Mouse (Mus musculus) forebrain, embryonic 11.5 days (tissue): ENCODE data around the gene Stxbp1. TPM values are rescaled to one million over a fixed set of nuclear protein-coding genes. Genes with fewer than 3 reads are reported as not detected.

Experiments used
- ATAC-seq: fragments of 200-750 bp; cut with Nextera tagmentation; replicated peaks from 2 replicates; pipeline ENCODE4 v1.8.0; 2017; ENCODE audit warnings: moderate TSS enrichment; ENCODE audit not compliant: low FRiP score
- DNase-seq: peaks from one replicate; pipeline ENCODE4 v3.0.0-alpha.2; 2017; ENCODE audit warnings: low spot score
- H3K27ac ChIP-seq: fragments of 300-500 bp; sonication (generic); 2 replicates; pipeline ENCODE4 v1.5.1; 2014; ENCODE audit warnings: low read depth, low read length
- H3K27me3 ChIP-seq: fragments of 300-500 bp; sonication (generic); 2 replicates; pipeline ENCODE4 v1.6.1; 2014; ENCODE audit warnings: mild to moderate bottlenecking, low read length, mixed read lengths; ENCODE audit not compliant: control insufficient read depth, insufficient read depth
- H3K36me3 ChIP-seq: fragments of 300-500 bp; sonication (generic); 2 replicates; pipeline ENCODE4 v1.6.1; 2014; ENCODE audit warnings: mild to moderate bottlenecking, low read length, moderate library complexity, mixed read lengths; ENCODE audit not compliant: control insufficient read depth, insufficient read depth
- H3K4me1 ChIP-seq: fragments of 300-500 bp; sonication (generic); replicated peaks from 2 replicates; pipeline ENCODE4 v1.6.1; 2014; ENCODE audit warnings: low read length, mixed read lengths; ENCODE audit not compliant: control insufficient read depth, insufficient read depth
- H3K4me2 ChIP-seq: fragments of 300-500 bp; sonication (generic); 2 replicates; pipeline ENCODE4 v1.6.1; 2014; ENCODE audit warnings: low read depth, mild to moderate bottlenecking, low read length, moderate library complexity, mixed read lengths; ENCODE audit not compliant: severe bottlenecking
- H3K4me3 ChIP-seq: fragments of 300-500 bp; sonication (generic); 2 replicates; pipeline ENCODE4 v1.5.1; 2014; ENCODE audit warnings: low read depth, low read length
- H3K9ac ChIP-seq: fragments of 300-500 bp; sonication (generic); 2 replicates; pipeline ENCODE4 v1.6.1; 2014; ENCODE audit warnings: low read length
- H3K9me3 ChIP-seq: fragments of 300-500 bp; sonication (generic); 2 replicates; pipeline ENCODE4 v1.6.1; 2016; ENCODE audit warnings: low read length, mixed read lengths; ENCODE audit not compliant: control insufficient read depth
- WGBS: fragments of 180-500 bp; shearing (Covaris S2); extraction: QIAGEN DNeasy Blood & Tissue Kit; methylation state at CpG from one replicate; pipeline ENCODE4 v1.1.7; 2014; 5-methylcytosine and 5-hydroxymethylcytosine counted together
- polyA plus RNA-seq: library from polyadenylated mRNA; unstranded; fragments of >200 nt; fragmentation: Nextera tagmentation; extraction: Ambion mirVana; gene quantifications from 2 replicates; pipeline ENCODE4 v1.2.1, GENCODE M21; 2014

Gene Stxbp1
- polyA plus RNA-seq, 1 experiment from 2014 or later, result 44.0 TPM

DNA sequence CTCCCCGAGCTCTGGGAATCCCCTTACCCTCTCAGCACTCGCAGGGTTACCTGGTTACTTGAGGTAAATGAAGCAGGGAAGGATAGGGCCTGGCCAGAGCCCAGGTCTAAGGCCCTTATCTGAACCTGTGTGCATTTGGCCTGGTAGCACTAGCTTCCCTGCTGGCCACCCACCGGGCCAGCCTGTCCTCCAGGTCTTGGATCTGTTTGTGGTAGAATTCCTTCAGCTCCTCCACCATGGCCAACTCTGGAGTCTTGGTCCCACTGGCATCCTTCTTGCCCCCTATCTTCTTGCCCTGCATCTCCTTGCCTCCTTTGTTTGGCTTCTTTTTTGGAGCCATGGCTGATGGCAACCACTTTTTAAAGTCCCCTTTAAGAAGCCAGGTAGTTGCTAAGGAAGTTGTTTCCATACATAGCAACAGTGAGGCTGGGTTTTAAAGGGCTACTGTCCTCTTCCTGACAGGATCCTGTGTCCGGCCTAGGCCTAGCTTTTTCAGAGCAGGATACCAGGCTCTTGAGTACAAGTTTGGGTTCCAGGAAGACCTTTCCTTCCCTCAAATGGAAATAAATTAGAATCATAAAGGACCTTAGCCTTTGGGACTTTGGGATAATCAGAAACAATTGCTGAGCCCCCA, 62.9 kb downstream of the Stxbp1 start, which contains the start of gene Cfap157:
Gene Cfap157, minus strand, starts transcription at position 381 of the 634 bp plus-strand sequence.
- H3K4me3 ChIP-seq, result no peak within 1 kb of the TSS
- no peaks in the 10 kb centered on the region for H3K27me3 ChIP-seq
- DNase-seq (no peak), ATAC-seq (no peak)
- H3K27ac ChIP-seq, result no peak within 1 kb of the TSS
- WGBS, result 65% methylated on average over 4 of the region's 4 CpGs
- no peak within 1 kb of the TSS for H3K9ac ChIP-seq
- H3K4me1 ChIP-seq, result no peaks in the 10 kb centered on the region
- H3K36me3 ChIP-seq, result no peaks in the 10 kb centered on the region
- H3K4me2 ChIP-seq, result no peak within 1 kb of the TSS
- H3K9me3 ChIP-seq, result no peaks in the 10 kb centered on the region

DNA sequence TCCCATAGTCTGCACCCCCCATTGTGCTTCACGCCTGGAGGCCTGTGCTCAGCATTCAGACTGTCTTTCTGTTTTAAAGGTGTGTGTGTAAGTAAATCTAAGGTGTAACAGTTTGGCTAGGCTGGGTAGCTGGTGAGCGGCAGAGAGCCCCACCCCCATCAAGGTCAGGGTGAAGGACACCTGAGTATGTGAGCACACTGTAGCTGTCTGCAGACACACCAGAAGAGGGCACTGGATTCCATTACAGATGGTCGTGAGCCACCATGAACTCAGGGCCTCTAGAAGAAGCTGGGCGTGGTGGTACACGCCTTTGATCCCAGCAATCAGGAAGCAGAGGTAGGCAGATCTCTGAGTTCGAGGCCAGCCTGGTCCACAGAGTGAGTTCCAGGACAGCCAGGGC, 65.3 kb downstream of the Stxbp1 start:
- Histone ChIP-seq H3K36me3 (no peaks in the 10 kb centered on the region), H3K9ac (no peak overlapping the region), H3K27ac (no peak overlapping the region), H3K4me1 (no peaks in the 10 kb centered on the region), H3K9me3 (no peaks in the 10 kb centered on the region), H3K4me2 (no peak overlapping the region), H3K4me3 (no peak overlapping the region), H3K27me3 (no peaks in the 10 kb centered on the region; the same call in 1 of the 2 replicates)
- 79% methylated on average over 6 of the region's 6 CpGs for WGBS
- ATAC-seq (no peak), DNase-seq (no peak)

DNA sequence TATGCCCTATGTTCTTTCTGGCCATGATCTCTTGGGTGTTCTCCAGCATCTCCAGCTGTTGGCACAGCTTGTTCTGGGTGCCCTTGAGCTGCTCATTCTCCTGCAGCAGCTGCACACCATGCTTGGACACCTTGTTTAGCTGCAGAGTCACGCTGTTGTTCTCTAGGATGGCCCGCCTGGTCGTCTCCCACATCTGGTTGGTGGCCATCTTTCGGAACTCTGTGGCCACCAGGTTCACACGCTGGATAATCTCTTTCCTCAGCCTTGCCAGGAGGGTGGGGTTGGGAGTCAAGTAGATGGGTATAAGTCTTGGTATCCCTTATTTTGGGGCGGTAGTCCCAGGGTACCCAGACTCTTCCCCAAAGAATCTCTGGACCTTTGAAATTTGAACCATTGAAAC, 67.3 kb downstream of the Stxbp1 start:
- ATAC-seq (no peak), DNase-seq (no peak)
- H3K9ac ChIP-seq, result no peak overlapping the region
- H3K9me3 ChIP-seq, result no peaks in the 10 kb centered on the region
- H3K27me3 ChIP-seq, result no peaks in the 10 kb centered on the region; the same call in 1 of the 2 replicates
- peaks cover 7% of the 10 kb centered on the region; the same call in 1 of the 2 replicates for H3K4me1 ChIP-seq
- WGBS, result 87% methylated on average over 6 of the region's 6 CpGs
- H3K4me3 ChIP-seq, result no peak overlapping the region
- no peak overlapping the region for H3K27ac ChIP-seq
- H3K4me2 ChIP-seq, result no peak overlapping the region
- H3K36me3 ChIP-seq, result no peaks in the 10 kb centered on the region

DNA sequence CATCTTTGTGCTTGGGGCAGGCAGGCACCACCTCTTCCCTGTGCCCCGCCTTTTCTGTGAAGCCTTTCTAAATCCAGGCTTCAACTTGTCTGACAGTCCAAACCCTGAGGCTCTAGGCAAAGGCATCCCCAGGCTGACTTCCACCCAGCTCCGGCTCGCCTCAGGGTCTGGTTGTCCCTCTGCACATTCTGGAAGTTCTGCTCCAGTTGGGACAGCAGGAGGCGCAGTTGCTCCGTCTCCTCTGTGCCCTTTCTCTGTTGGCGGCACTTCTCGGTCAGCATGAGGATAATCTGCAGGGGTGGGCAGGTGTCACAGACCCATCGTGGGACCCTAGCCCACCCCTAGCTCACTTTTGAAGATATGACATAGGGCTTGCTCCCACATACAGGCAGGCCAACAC, 67.9 kb downstream of the Stxbp1 start:
- Histone ChIP-seq H3K4me2 (no peak overlapping the region), H3K4me1 (peaks cover 7% of the 10 kb centered on the region; the same call in 1 of the 2 replicates), H3K4me3 (no peak overlapping the region), H3K9ac (no peak overlapping the region), H3K9me3 (no peaks in the 10 kb centered on the region), H3K36me3 (no peaks in the 10 kb centered on the region), H3K27me3 (no peaks in the 10 kb centered on the region; the same call in 1 of the 2 replicates), H3K27ac (no peak overlapping the region)
- DNase-seq (peak; percentile 79), ATAC-seq (no peak)
- 18% methylated on average over 8 of the region's 8 CpGs for WGBS

DNA sequence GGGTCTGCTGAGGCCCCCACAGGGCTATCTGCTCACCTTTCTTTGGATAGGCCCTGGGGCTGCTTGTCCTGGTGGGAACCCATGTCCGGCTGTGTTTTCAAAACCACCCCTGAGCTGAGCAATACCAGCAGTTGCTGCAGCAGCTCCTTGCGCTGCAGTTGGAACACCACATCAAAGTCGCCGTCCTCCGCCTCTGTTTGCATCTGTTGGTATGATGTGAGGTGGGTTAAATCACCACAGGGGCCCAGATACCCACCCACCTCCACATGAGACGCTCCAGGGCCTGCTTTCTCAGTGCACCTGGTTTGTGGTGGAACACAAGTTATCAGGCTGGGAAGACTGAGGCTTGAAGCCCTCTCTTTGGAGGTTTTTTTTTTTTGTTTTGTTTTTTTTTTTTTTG, 69.0 kb downstream of the Stxbp1 start:
- Histone ChIP-seq H3K4me3 (no peak overlapping the region), H3K36me3 (no peaks in the 10 kb centered on the region), H3K9me3 (no peaks in the 10 kb centered on the region), H3K27me3 (no peaks in the 10 kb centered on the region; the same call in 1 of the 2 replicates), H3K9ac (no peak overlapping the region), H3K27ac (no peak overlapping the region), H3K4me2 (no peak overlapping the region), H3K4me1 (peaks cover 7% of the 10 kb centered on the region; the same call in 1 of the 2 replicates)
- ATAC-seq, result no peak
- DNase-seq, result no peak
- WGBS, result 92% methylated on average over 6 of the region's 6 CpGs

DNA sequence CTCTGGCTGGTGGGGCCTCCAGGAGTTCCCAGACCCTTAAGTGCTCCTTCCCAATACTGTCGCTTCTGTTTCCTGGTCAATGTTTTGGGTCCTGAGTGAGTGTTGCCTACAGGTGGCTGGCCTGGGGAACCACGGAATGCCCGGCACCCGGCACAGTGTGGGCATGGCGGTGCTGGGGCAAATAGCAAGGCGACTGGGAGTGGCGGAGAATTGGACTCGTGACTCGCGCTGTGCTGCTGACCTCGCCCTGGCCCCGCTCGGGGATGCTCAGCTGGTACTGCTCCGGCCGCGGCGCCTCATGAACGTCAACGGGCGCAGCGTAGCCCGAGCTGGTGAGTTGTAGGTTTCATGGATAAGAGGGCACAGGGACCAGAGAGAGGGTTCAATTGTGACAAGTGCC, 70.9 kb downstream of the Stxbp1 start:
- H3K4me3 ChIP-seq, result peak overlapping the region; percentile 55
- H3K9me3 ChIP-seq, result no peaks in the 10 kb centered on the region
- H3K36me3 ChIP-seq, result no peaks in the 10 kb centered on the region
- H3K27ac ChIP-seq, result no peak overlapping the region
- DNase-seq (no peak), ATAC-seq (no peak)
- peak overlapping the region; percentile 84 for H3K4me2 ChIP-seq
- WGBS, result 17% methylated on average over 22 of the region's 22 CpGs
- peaks cover 7% of the 10 kb centered on the region; the same call in 1 of the 2 replicates for H3K4me1 ChIP-seq
- H3K9ac ChIP-seq, result peak overlapping the region; percentile 30
- H3K27me3 ChIP-seq, result no peaks in the 10 kb centered on the region; the same call in 1 of the 2 replicates

DNA sequence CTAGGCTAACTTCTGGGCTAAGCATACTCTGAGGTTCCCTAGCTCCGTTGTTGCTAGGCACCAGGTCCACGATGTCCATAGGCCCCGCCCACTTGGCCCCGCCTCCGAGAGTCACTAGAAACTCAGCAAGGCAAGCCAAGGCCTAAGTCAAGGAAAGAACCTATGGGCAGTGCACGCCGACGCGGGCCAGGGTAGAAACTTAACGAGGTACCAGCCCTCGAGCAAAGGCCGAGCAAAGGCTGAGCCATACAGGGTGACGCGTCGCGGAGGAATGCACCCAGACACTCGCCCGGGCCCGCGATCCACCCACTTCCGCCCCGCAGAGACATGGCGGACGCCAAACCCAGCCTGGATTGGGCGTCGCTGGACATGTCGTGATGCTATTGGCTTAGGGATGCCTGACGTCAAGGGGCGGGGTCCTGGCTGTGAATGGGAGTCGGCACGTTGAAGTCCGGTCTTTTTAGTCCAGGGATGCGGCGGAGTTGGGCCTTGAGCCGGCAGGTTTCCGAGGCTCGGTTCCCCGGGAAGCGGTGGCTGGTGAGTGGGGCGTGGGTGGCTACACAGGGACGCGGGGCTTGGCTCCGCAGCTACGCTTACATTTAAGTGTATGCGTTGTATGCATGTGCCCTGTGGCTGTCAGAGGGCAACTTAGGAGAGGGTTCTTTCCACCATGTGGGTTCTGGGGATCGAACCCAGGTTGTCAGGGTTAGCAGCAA, 71.5 kb downstream of the Stxbp1 start, which contains the start of the genes Ttc16 and Ptrh1:
Gene Ttc16, minus strand, starts transcription at position 275 of the 716 bp plus-strand sequence.
Gene Ptrh1, plus strand, starts transcription at position 428 of the 716 bp plus-strand sequence.
- peak within 1 kb of the TSS; percentile 55 for H3K4me3 ChIP-seq
- H3K27me3 ChIP-seq, result no peaks in the 10 kb centered on the region; the same call in 1 of the 2 replicates
- H3K4me1 ChIP-seq, result peaks cover 7% of the 10 kb centered on the region; the same call in 1 of the 2 replicates
- H3K9me3 ChIP-seq, result no peaks in the 10 kb centered on the region
- under 1% methylated on average over 46 of the region's 46 CpGs for WGBS
- peak within 1 kb of the TSS; percentile 46 for H3K9ac ChIP-seq
- H3K27ac ChIP-seq, result no peak within 1 kb of the TSS
- peak; percentile 98 for DNase-seq
- peak; percentile 98 for ATAC-seq
- H3K36me3 ChIP-seq, result no peaks in the 10 kb centered on the region
- peak within 1 kb of the TSS; percentile 84 for H3K4me2 ChIP-seq

DNA sequence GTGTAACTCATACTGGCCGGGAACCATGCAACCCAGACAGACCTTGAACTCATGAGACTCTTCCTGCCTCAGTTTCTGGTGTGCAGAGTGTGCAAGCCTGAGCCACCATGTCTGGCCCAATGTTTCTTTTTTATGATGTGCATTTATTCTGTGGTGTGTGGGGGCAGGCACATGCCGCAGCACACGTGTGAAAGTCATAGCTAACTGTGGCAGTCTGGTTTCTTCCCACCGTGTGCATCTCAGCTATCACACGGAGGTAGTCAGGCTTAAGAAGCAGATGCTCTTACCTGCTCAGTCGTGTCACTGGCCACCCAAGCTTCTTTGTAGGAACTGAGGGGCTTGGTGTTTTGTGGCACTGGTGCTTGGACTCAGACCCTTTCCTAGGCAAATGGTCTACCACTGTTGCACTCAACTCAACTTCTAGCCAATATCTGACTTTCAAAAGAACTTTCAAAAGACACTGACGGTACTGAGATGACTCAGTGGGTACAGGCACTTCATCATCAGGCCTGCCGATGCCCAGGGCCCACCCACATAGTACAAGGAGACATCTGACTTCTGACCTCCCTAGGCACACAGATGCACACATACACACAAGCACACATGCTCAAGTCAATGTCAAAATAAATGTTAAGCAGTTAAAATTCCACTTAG, 74.3 kb downstream of the Stxbp1 start:
- no peaks in the 10 kb centered on the region for H3K27me3 ChIP-seq
- H3K4me1 ChIP-seq, result peaks cover 9% of the 10 kb centered on the region; the same call in 1 of the 2 replicates
- 88% methylated on average over 8 of the region's 8 CpGs for WGBS
- H3K27ac ChIP-seq, result no peak overlapping the region
- no peak overlapping the region for H3K9ac ChIP-seq
- H3K36me3 ChIP-seq, result no peaks in the 10 kb centered on the region
- no peak overlapping the region for H3K4me2 ChIP-seq
- DNase-seq (no peak), ATAC-seq (no peak)
- no peak overlapping the region for H3K4me3 ChIP-seq
- H3K9me3 ChIP-seq, result no peaks in the 10 kb centered on the region
